Mouse (Mus musculus) ES-E14 (cell line): ENCODE data around the gene Cyp2f2.

ENCODE experiments used
- CHD2 ChIP-seq: IDR thresholded peaks from 2 replicates; pipeline ENCODE4 v1.6.1; 2014; ENCODE audit warnings: mild to moderate bottlenecking, low read depth, low read length, inconsistent platforms
- HCFC1 ChIP-seq: IDR thresholded peaks from 2 replicates; pipeline ENCODE4 v1.6.1; 2012; ENCODE audit warnings: low read length, inconsistent platforms, borderline replicate concordance; ENCODE audit not compliant: insufficient read depth
- MAFK ChIP-seq: IDR thresholded peaks from 2 replicates; pipeline ENCODE4 v1.6.1; 2014; ENCODE audit warnings: mild to moderate bottlenecking, low read depth, low read length, inconsistent platforms; ENCODE audit not compliant: insufficient read depth
- ZC3H11A ChIP-seq: IDR thresholded peaks from 2 replicates; pipeline ENCODE4 v1.6.1; 2012; ENCODE audit warnings: low read depth, mild to moderate bottlenecking, inconsistent platforms, low read length, borderline replicate concordance
- ZNF384 ChIP-seq: IDR thresholded peaks from 2 replicates; pipeline ENCODE4 v1.6.1; 2012; ENCODE audit warnings: low read depth, low read length, inconsistent platforms

DNA sequence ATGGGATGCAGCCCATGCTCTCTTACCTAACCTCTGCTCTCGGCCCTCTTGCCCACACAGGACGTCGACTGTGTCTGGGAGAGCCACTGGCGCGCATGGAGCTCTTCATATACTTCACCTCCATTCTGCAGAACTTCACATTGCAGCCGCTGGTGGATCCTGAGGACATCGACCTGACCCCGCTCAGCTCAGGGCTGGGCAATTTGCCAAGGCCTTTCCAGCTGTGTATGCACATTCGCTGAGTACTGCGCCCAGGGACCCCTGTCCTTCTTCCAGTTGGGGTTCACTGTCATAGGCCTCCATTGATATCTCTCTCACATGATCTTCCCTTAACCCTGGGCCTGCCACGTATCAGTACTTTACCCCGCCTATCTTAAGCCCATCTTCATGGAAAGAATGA, 13.4 kb downstream of the Cyp2f2 start:
- TF ChIP-seq HCFC1 (no peak), ZC3H11A (no peak), MAFK (no peak), ZNF384 (no peak), CHD2 (no peak)
